Mouse (Mus musculus): ENCODE measurements around the gene Fam53b. TPM values are rescaled to one million over a fixed set of nuclear protein-coding genes. Genes with fewer than 3 reads are reported as not detected.

Gene Fam53b
- polyA plus RNA-seq, 1 experiment from 2014 or later = 31.1 TPM

GRCm38 (mm10) chr7:132738844-132739243 is 74.8 kb downstream of the Fam53b start:
- WGBS = 95% methylated on average over 6 of the region's 6 CpGs

GRCm38 (mm10) chr7:132736099-132736862 is 77.4 kb downstream of the Fam53b start:
- ATAC-seq = no peak

More at GRCm38 (mm10) chr7:132738844-132739243, 74.8 kb downstream of the Fam53b start:
- Histone ChIP-seq H3K9me3 (replicated peaks) (no peaks in the 10 kb centered on the region), H3K4me3 (no peak overlapping the region), H3K27ac (no peak overlapping the region), H3K27me3 (no peaks in the 10 kb centered on the region), H3K9ac (no peak overlapping the region), H3K4me2 (no peak overlapping the region), H3K36me3 (ENCODE audit: poor library complexity, severe bottlenecking) (peaks cover 35% of the 10 kb centered on the region), H3K4me1 (peaks cover 25% of the 10 kb centered on the region)
- ATAC-seq = no peak

GRCm38 (mm10) chr7:132735145-132735544 is 78.5 kb downstream of the Fam53b start:
- Histone ChIP-seq H3K27me3 (no peaks in the 10 kb centered on the region), H3K4me3 (no peak overlapping the region), H3K4me2 (no peak overlapping the region), H3K9me3 (replicated peaks) (no peaks in the 10 kb centered on the region), H3K4me1 (peaks cover 62% of the 10 kb centered on the region), H3K36me3 (ENCODE audit: poor library complexity, severe bottlenecking) (peaks cover 18% of the 10 kb centered on the region), H3K27ac (no peak overlapping the region; the same call in 1 of the 2 replicates), H3K9ac (no peak overlapping the region)
- no peak for ATAC-seq
- 59% methylated on average over 5 of the region's 5 CpGs for WGBS

More at GRCm38 (mm10) chr7:132736099-132736862, 77.4 kb downstream of the Fam53b start:
- H3K27me3 ChIP-seq = no peaks in the 10 kb centered on the region
- no peak overlapping the region for H3K4me3 ChIP-seq
- no peak overlapping the region for H3K4me2 ChIP-seq
- peak overlapping the region; percentile 58 for H3K27ac ChIP-seq
- peaks cover 51% of the 10 kb centered on the region for H3K4me1 ChIP-seq
- 52% methylated on average over 17 of the region's 17 CpGs for WGBS
- H3K36me3 ChIP-seq (ENCODE audit: poor library complexity, severe bottlenecking) = peaks cover 28% of the 10 kb centered on the region
- no peaks in the 10 kb centered on the region for H3K9me3 ChIP-seq (replicated peaks)
- no peak overlapping the region for H3K9ac ChIP-seq

GRCm38 (mm10) chr7:132734222-132734621 is 79.5 kb downstream of the Fam53b start:
- no peak for ATAC-seq
- 81% methylated on average over 9 of the region's 9 CpGs for WGBS
- peaks cover 12% of the 10 kb centered on the region; the same call in 1 of the 2 replicates for H3K36me3 ChIP-seq (ENCODE audit: poor library complexity, severe bottlenecking)
- H3K9ac ChIP-seq = peak overlapping the region; percentile 37; the same call in 1 of the 2 replicates
- H3K27ac ChIP-seq = peak overlapping the region; percentile 88
- no peaks in the 10 kb centered on the region for H3K9me3 ChIP-seq (replicated peaks)
- H3K4me1 ChIP-seq = peaks cover 71% of the 10 kb centered on the region
- no peaks in the 10 kb centered on the region for H3K27me3 ChIP-seq
- H3K4me2 ChIP-seq = no peak overlapping the region
- no peak overlapping the region for H3K4me3 ChIP-seq

GRCm38 (mm10) chr7:132733521-132733920 is 80.2 kb downstream of the Fam53b start:
- Histone ChIP-seq H3K4me3 (no peak overlapping the region), H3K4me1 (peaks cover 78% of the 10 kb centered on the region), H3K4me2 (no peak overlapping the region), H3K27me3 (no peaks in the 10 kb centered on the region), H3K9ac (peak overlapping the region; percentile 37; the same call in 1 of the 2 replicates), H3K9me3 (replicated peaks) (no peaks in the 10 kb centered on the region), H3K36me3 (ENCODE audit: poor library complexity, severe bottlenecking) (peaks cover 12% of the 10 kb centered on the region; the same call in 1 of the 2 replicates), H3K27ac (peak overlapping the region; percentile 88)
- 23% methylated on average over 6 of the region's 6 CpGs for WGBS
- no peak for ATAC-seq

GRCm38 (mm10) chr7:132732136-132732789 is 81.4 kb downstream of the Fam53b start:
- Histone ChIP-seq H3K4me2 (0 out of 2 replicates have a peak overlapping the region, but pooled peaks have one; percentile 4), H3K36me3 (ENCODE audit: poor library complexity, severe bottlenecking) (peaks cover 4% of the 10 kb centered on the region; the same call in 1 of the 2 replicates), H3K9ac (no peak overlapping the region), H3K27me3 (no peaks in the 10 kb centered on the region), H3K4me3 (no peak overlapping the region), H3K9me3 (replicated peaks) (no peaks in the 10 kb centered on the region), H3K27ac (peak overlapping the region; percentile 88), H3K4me1 (peaks cover 89% of the 10 kb centered on the region)
- 8% methylated on average over 6 of the region's 6 CpGs for WGBS
- ATAC-seq = peak; percentile 48

- no peak overlapping the region for H3K4me2 ChIP-seq
- no peak overlapping the region for H3K4me3 ChIP-seq
- H3K9ac ChIP-seq = 0 out of 2 replicates have a peak overlapping the region, but pooled peaks have one; percentile 10
- H3K4me1 ChIP-seq = peaks cover 93% of the 10 kb centered on the region
- H3K9me3 ChIP-seq (replicated peaks) = no peaks in the 10 kb centered on the region
- ATAC-seq = peak; percentile 73
- no peaks in the 10 kb centered on the region for H3K27me3 ChIP-seq
- H3K36me3 ChIP-seq (ENCODE audit: poor library complexity, severe bottlenecking) = 0 out of 2 replicates have a peak, but pooled peaks cover 3% of the 10 kb centered on the region
- 7% methylated on average over 6 of the region's 6 CpGs for WGBS
- H3K27ac ChIP-seq = peak overlapping the region; percentile 88
Observed at GRCm38 (mm10) chr7:132731558-132731957, 82.1 kb downstream of the Fam53b start.

GRCm38 (mm10) chr7:132730510-132730909 is 83.2 kb downstream of the Fam53b start:
- 54% methylated on average over 7 of the region's 7 CpGs for WGBS
- H3K27ac ChIP-seq = peak overlapping the region; percentile 88
- H3K36me3 ChIP-seq (ENCODE audit: poor library complexity, severe bottlenecking) = 0 out of 2 replicates have a peak, but pooled peaks cover 3% of the 10 kb centered on the region
- no peaks in the 10 kb centered on the region for H3K27me3 ChIP-seq
- H3K4me3 ChIP-seq = no peak overlapping the region
- H3K9ac ChIP-seq = no peak overlapping the region
- H3K4me1 ChIP-seq = peaks cover 88% of the 10 kb centered on the region
- no peaks in the 10 kb centered on the region for H3K9me3 ChIP-seq (replicated peaks)
- H3K4me2 ChIP-seq = peak overlapping the region; percentile 6; the same call in 1 of the 2 replicates
- ATAC-seq = no peak

- Histone ChIP-seq H3K27me3 (no peaks in the 10 kb centered on the region), H3K4me3 (no peak overlapping the region), H3K4me1 (peaks cover 88% of the 10 kb centered on the region), H3K27ac (no peak overlapping the region), H3K36me3 (ENCODE audit: poor library complexity, severe bottlenecking) (no peaks in the 10 kb centered on the region), H3K9me3 (replicated peaks) (no peaks in the 10 kb centered on the region), H3K9ac (no peak overlapping the region), H3K4me2 (no peak overlapping the region)
- 84% methylated on average over 4 of the region's 4 CpGs for WGBS
- no peak for ATAC-seq
Observed at GRCm38 (mm10) chr7:132729093-132729831, 84.4 kb downstream of the Fam53b start.

- Histone ChIP-seq H3K4me3 (no peak overlapping the region), H3K9ac (no peak overlapping the region), H3K4me1 (peaks cover 84% of the 10 kb centered on the region), H3K36me3 (ENCODE audit: poor library complexity, severe bottlenecking) (no peaks in the 10 kb centered on the region), H3K9me3 (replicated peaks) (no peaks in the 10 kb centered on the region), H3K4me2 (no peak overlapping the region), H3K27me3 (no peaks in the 10 kb centered on the region), H3K27ac (0 out of 2 replicates have a peak overlapping the region, but pooled peaks have one; percentile 5)
- no peak for ATAC-seq
- 66% methylated on average over 13 of the region's 13 CpGs for WGBS
Observed at GRCm38 (mm10) chr7:132726106-132726861, 87.4 kb downstream of the Fam53b start.

GRCm38 (mm10) chr7:132724501-132725062 is 89.1 kb downstream of the Fam53b start:
- Histone ChIP-seq H3K36me3 (ENCODE audit: poor library complexity, severe bottlenecking) (no peaks in the 10 kb centered on the region), H3K27ac (no peak overlapping the region), H3K4me3 (no peak overlapping the region), H3K27me3 (no peaks in the 10 kb centered on the region), H3K4me1 (peaks cover 84% of the 10 kb centered on the region), H3K9ac (no peak overlapping the region), H3K9me3 (replicated peaks) (no peaks in the 10 kb centered on the region), H3K4me2 (no peak overlapping the region)
- WGBS = 90% methylated on average over 5 of the region's 5 CpGs
- ATAC-seq = no peak

Data from forebrain, embryonic 13.5 days (tissue).